Mouse (Mus musculus) olfactory bulb, adult 2 months (tissue): ENCODE measurements around the gene Asna1. TPM values are rescaled to one million over a fixed set of nuclear protein-coding genes. Genes with fewer than 3 reads are reported as not detected.

Experiments used
- H3K27ac ChIP-seq: fragments of 200-500 bp; 2 replicates; pipeline ENCODE4 v1.5.1; 2012; ENCODE audit warnings: low read depth, low read length; ENCODE audit not compliant: insufficient read depth
- H3K4me1 ChIP-seq: fragments of 200-500 bp; 2 replicates; pipeline ENCODE4 v1.6.1; 2012; ENCODE audit warnings: low read length; ENCODE audit not compliant: control insufficient read depth, insufficient read depth
- H3K4me3 ChIP-seq: fragments of 200-500 bp; 2 replicates; pipeline ENCODE4 v1.5.1; 2012; ENCODE audit warnings: mild to moderate bottlenecking, low read depth, low read length, moderate library complexity; ENCODE audit not compliant: insufficient read depth
- CTCF ChIP-seq: fragments of 200-500 bp; IDR thresholded peaks from 2 replicates; pipeline ENCODE4 v1.5.1; 2012; ENCODE audit warnings: low read depth, mild to moderate bottlenecking, low read length, moderate library complexity; ENCODE audit not compliant: insufficient read depth
- POLR2A ChIP-seq: fragments of 200-500 bp; IDR thresholded peaks from 2 replicates; pipeline ENCODE4 v1.6.1; 2012; ENCODE audit warnings: mild to moderate bottlenecking, low read depth, low read length, moderate library complexity; ENCODE audit not compliant: insufficient read depth
- WGBS: fragments of 180-500 bp; shearing (Covaris S2); methylation state at CpG from one replicate; pipeline ENCODE4 v1.1.7; 2018; 5-methylcytosine and 5-hydroxymethylcytosine counted together
- polyA plus RNA-seq: library from polyadenylated mRNA; stranded (reverse); fragments of >200 nt; gene quantifications from 2 replicates; pipeline ENCODE4 v1.2.4, GENCODE M21; 2012; ENCODE audit warnings: low replicate concordance; ENCODE audit not compliant: missing spikeins, insufficient read depth, insufficient read length

Asna1 gene
- polyA plus RNA-seq: not detected in 2 replicates

GRCm38 (mm10) chr8:85025098-85025932 lies at the start of gene Asna1:
TSS of gene Asna1 (minus strand) at chr8:85025281.
- TF ChIP-seq CTCF (no peak), POLR2A (peak; percentile 28; the same call in 1 of the 2 replicates)
- peak within 1 kb of the TSS; percentile 94 for H3K4me3 ChIP-seq
- H3K27ac ChIP-seq: peak within 1 kb of the TSS; percentile 79
- WGBS: 2% methylated on average over 30 of the region's 30 CpGs
- H3K4me1 ChIP-seq: peaks cover 13% of the 10 kb centered on the region

- TF ChIP-seq CTCF: no peak
- 96% methylated on average over 10 of the region's 10 CpGs for WGBS
- no peak overlapping the region for H3K27ac ChIP-seq
- peaks cover 13% of the 10 kb centered on the region for H3K4me1 ChIP-seq
- H3K4me3 ChIP-seq: no peak overlapping the region
Observed at GRCm38 (mm10) chr8:85074617-85075016, 49.5 kb upstream of the Asna1 start.

DNA sequence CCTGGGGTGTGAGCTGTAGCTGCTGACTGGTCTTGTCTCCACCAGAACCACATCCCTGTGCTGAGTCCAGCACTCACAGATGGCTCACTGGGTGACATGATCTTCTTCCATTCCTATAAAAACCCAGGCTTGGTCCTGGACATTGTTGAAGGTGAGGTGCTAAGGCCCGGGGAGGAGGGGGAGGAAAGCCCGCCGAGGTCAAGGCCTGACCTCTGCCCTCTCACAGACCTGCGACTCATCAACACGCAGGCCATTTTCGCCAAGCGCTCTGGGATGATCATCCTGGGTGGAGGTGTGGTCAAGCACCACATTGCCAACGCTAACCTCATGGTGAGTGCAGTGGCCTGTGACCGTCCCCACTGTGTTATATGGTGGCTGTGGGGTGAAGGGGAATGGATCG lies 49.1 kb upstream of the Asna1 start:
- TF ChIP-seq POLR2A (no peak), CTCF (no peak)
- Histone ChIP-seq H3K27ac (no peak overlapping the region), H3K4me1 (peaks cover 10% of the 10 kb centered on the region), H3K4me3 (no peak overlapping the region)
- WGBS: 90% methylated on average over 10 of the region's 10 CpGs

DNA sequence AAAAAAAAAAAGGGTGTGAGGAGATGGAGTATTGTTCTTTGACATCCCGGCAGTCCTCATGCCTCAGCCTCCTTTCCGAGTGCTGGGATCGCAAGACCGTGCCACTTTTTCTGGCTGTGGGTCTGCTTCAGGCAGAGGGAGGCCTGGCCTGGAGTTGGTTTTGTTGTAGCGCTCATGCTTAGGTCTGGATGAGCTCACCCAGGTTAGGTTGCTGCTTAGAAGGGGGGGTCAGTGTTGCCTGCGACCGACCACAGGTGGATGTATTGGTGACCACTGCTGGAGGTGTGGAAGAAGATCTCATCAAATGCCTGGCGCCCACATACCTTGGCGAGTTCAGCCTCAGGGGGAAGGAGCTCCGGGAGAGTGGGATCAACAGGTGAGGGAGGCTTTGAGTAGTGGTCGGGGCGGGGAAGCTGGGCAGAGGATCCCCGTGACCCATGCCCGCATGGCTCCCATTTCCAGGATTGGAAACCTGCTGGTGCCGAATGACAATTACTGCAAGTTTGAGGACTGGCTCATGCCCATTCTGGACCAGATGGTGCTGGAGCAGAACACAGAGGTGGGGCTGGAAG lies 48.0 kb upstream of the Asna1 start:
- TF ChIP-seq POLR2A (no peak), CTCF (no peak)
- peaks cover 10% of the 10 kb centered on the region for H3K4me1 ChIP-seq
- no peak overlapping the region for H3K27ac ChIP-seq
- 91% methylated on average over 15 of the region's 15 CpGs for WGBS
- no peak overlapping the region for H3K4me3 ChIP-seq

- TF ChIP-seq POLR2A (no peak), CTCF (no peak)
- H3K4me1 ChIP-seq: peaks cover 10% of the 10 kb centered on the region
- H3K27ac ChIP-seq: no peak overlapping the region; the same call in 1 of the 2 replicates
- 20% methylated on average over 9 of the region's 9 CpGs for WGBS
- peak overlapping the region; percentile 80 for H3K4me3 ChIP-seq
Observed at GRCm38 (mm10) chr8:85072364-85072929, 47.4 kb upstream of the Asna1 start.

DNA sequence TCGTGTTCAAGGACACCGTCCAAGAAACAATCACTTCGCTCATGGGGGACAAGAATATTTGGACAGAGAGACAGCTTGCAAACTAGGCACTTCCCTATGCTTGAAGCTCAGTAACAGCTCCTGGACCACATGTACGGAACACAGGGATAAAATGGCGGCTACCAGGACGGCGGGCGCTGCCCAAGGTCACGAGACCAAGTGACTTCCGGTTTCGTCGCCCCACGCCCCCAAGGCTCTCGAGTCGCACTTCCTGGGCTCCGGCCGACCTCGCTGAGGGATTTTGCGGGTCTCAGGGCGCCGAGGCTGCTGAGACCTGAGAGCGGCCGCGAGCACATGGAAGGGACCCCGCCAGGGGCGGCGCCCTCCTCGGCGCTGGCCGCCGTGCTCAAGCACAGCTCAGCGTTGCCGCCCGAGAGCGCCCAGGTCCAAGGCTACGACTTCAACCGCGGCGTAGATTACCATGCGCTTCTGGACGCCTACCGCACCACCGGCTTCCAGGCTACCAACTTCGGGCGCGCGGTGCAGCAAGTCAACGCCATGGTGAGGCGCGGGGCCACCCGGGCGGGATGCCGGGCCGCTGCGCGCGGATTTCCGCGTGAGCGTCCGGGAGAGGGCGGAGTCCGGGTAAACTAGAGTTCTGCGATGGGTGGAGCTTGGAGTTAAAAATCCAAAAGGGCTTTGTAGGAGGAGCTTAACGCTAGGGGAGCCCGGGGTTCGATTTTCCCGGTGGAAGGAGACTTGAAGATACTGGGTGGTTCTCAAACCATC lies 46.6 kb upstream of the Asna1 start, which contains the start of gene Dhps:
Gene Dhps, plus strand, starts transcription at position 244 of the 768 bp plus-strand sequence.
- peak within 1 kb of the TSS; percentile 80 for H3K4me3 ChIP-seq
- H3K4me1 ChIP-seq: peaks cover 10% of the 10 kb centered on the region
- WGBS: under 1% methylated on average over 68 of the region's 68 CpGs
- H3K27ac ChIP-seq: peak within 1 kb of the TSS; percentile 78
- TF ChIP-seq CTCF (0 out of 2 replicates have a peak, but pooled peaks have one; percentile 19), POLR2A (peak; percentile 56)

- peak overlapping the region; percentile 76 for H3K27ac ChIP-seq
- 78% methylated on average over 5 of the region's 5 CpGs for WGBS
- no peak for TF ChIP-seq CTCF
- no peak for TF ChIP-seq POLR2A
- no peak overlapping the region for H3K4me3 ChIP-seq
- peaks cover 10% of the 10 kb centered on the region for H3K4me1 ChIP-seq
Observed at GRCm38 (mm10) chr8:85071041-85071440, 46.0 kb upstream of the Asna1 start.

DNA sequence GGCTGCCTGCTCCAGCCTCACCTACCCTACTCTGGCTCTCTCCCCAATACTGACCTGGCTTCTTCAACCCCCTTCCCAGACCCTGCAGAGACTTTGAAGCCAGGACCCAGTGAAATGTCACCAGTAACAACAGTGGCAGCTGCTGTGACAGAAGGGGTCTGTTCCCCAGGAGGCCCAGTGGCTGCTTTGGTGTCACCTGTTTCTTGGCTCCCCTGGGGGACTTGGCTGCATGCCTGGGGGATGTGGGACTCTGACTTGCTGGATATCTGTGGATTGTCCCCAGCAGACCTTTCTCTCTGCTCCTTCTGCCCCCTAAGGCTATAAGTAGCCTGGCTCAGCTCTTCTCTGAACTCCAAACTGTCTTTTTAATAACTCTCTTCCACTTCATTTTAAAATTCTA lies 42.9 kb upstream of the Asna1 start, which contains the start of gene Gm5741:
Gene Gm5741, minus strand, starts transcription at position 1 of the 400 bp plus-strand sequence.
- H3K27ac ChIP-seq: no peak within 1 kb of the TSS
- TF ChIP-seq POLR2A (no peak), CTCF (no peak)
- no peak within 1 kb of the TSS for H3K4me3 ChIP-seq
- peaks cover 7% of the 10 kb centered on the region for H3K4me1 ChIP-seq

DNA sequence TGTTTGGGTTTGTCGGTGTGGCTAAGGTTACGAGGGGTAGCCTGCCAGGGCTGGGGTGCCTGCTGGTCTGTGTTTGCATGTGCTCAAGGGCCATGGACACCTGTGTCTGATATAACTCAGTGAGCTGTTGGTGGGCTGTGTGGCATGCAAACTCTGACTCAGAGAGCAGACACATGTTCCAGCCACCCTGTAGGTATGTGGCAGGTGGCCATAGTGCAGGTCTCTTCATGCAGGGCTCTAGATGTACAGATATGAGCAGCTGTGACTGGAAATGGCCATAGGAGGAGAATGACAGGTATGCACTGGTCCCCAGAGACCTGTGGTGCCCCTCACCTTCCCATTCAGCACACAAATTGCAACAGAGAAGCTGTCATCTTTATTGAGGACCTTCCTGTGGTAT lies 42.1 kb upstream of the Asna1 start:
- 98% methylated on average over 2 of the region's 2 CpGs for WGBS
- no peak overlapping the region for H3K4me3 ChIP-seq
- peaks cover 2% of the 10 kb centered on the region for H3K4me1 ChIP-seq
- no peak overlapping the region for H3K27ac ChIP-seq
- TF ChIP-seq POLR2A (no peak), CTCF (no peak)
